Mouse (Mus musculus) liver, postnatal 0 days (tissue): ENCODE data around the gene Macrod1.

ENCODE experiments used
- CTCF ChIP-seq: sonication (generic); IDR thresholded peaks from 2 replicates; pipeline ENCODE4 v1.5.1; 2016; ENCODE audit warnings: antibody characterized with exemption, low read depth
- EP300 ChIP-seq: IDR thresholded peaks from 2 replicates; pipeline ENCODE4 v1.6.1; 2016; ENCODE audit warnings: antibody characterized with exemption, low read depth, mild to moderate bottlenecking

- TF ChIP-seq CTCF = no peak
- no peak for TF ChIP-seq EP300
Observed at GRCm38 (mm10) chr19:7140856-7141421, 84.3 kb downstream of the Macrod1 start.
